Comparison of ENCODE assay signal across 8 mouse cellular contexts in genomic region chr5:121833572-121834240, GRCm38 (mm10). TPM values are rescaled to one million over a fixed set of nuclear protein-coding genes. Genes with fewer than 3 reads are reported as not detected.
DNase-seq lines count a peak whose midpoint lies in the region; ATAC-seq and TF ChIP-seq lines count a peak whose summit lies in the region.

No protein-coding gene starts in this region.

- H3K27me3 ChIP-seq in neural tube, embryonic 11.5 days (ENCODE audit: control insufficient read depth, insufficient read depth, low read length): peaks cover 27% of the 10 kb centered on the region
- no peaks in the 10 kb centered on the region for H3K27me3 ChIP-seq in kidney, adult 2 months (replicated peaks; ENCODE audit: control insufficient read depth, insufficient read depth, low read length)
- peaks cover 6% of the 10 kb centered on the region; the same call in 1 of the 2 replicates for H3K27me3 ChIP-seq in lung, embryonic 15.5 days

- 40% methylated on average over 10 of the region's 10 CpGs for WGBS in neural tube, embryonic 11.5 days
- WGBS in kidney, adult 2 months: 39% methylated on average over 10 of the region's 10 CpGs
- 33% methylated on average over 10 of the region's 10 CpGs for WGBS in lung, embryonic 15.5 days

- no peak for TF ChIP-seq POLR2A in kidney, adult 2 months (IDR thresholded peaks at IDR 0.05; ENCODE audit: low read depth, low read length)

- ATAC-seq in neural tube, embryonic 11.5 days (ENCODE audit: insufficient read depth, low FRiP score, low TSS enrichment): no peak
- ATAC-seq in lung, embryonic 15.5 days (ENCODE audit: borderline replicate concordance, extremely low read depth, low FRiP score, low TSS enrichment): peak; percentile 1; the same call in 1 of the 2 replicates

- no peak overlapping the region for H3K9ac ChIP-seq in neural tube, embryonic 11.5 days (ENCODE audit: low read length)
- H3K9ac ChIP-seq in lung, embryonic 15.5 days: no peak overlapping the region; the same call in 1 of the 2 replicates

- no peaks in the 10 kb centered on the region for H3K36me3 ChIP-seq in neural tube, embryonic 11.5 days (ENCODE audit: control insufficient read depth, insufficient read depth, low read length)
- H3K36me3 ChIP-seq in kidney, adult 2 months (ENCODE audit: control insufficient read depth, insufficient read depth, low read length): no peaks in the 10 kb centered on the region
- no peaks in the 10 kb centered on the region for H3K36me3 ChIP-seq in lung, embryonic 15.5 days

- DNase-seq in neural tube, embryonic 11.5 days (ENCODE audit: low spot score): peak; percentile 45
- no peak for DNase-seq in neural tube, embryonic 10.5 days (ENCODE audit: extremely low spot score, low spot score)
- DNase-seq in heart, adult 18-20 months: peak; percentile 80 to 93
- DNase-seq in kidney, adult 2 months: peak; percentile 93
- DNase-seq in spleen, postnatal 36 days (ENCODE audit: low spot score in 2 of 2): peak; percentile 96 to 97
- DNase-seq in ovary, postnatal 36 days (ENCODE audit: low spot score): no peak
- no peak for DNase-seq in layer of hippocampus, adult 9-11 months

- H3K4me2 ChIP-seq in neural tube, embryonic 11.5 days (ENCODE audit: low read depth): peak overlapping the region; percentile 22; the same call in 1 of the 2 replicates
- peak overlapping the region; percentile 83 for H3K4me2 ChIP-seq in lung, embryonic 15.5 days

- no peak for TF ChIP-seq CTCF in kidney, adult 2 months (conservative IDR thresholded peaks at IDR 0.05; ENCODE audit: insufficient read depth, insufficient read length, low read depth, low read length)

- H3K27ac ChIP-seq in neural tube, embryonic 11.5 days (ENCODE audit: low read depth, low read length): no peak overlapping the region
- peak overlapping the region; percentile 67 for H3K27ac ChIP-seq in kidney, adult 2 months (ENCODE audit: insufficient read depth, low read depth, low read length)
- H3K27ac ChIP-seq in lung, embryonic 15.5 days: peak overlapping the region; percentile 64

- H3K9me3 ChIP-seq in neural tube, embryonic 11.5 days (ENCODE audit: control insufficient read depth, low read length): no peaks in the 10 kb centered on the region
- no peaks in the 10 kb centered on the region for H3K9me3 ChIP-seq in lung, embryonic 15.5 days

- peaks cover 27% of the 10 kb centered on the region for H3K4me1 ChIP-seq in neural tube, embryonic 11.5 days (ENCODE audit: control insufficient read depth, insufficient read depth, low read length)
- peaks cover 9% of the 10 kb centered on the region; the same call in 1 of the 2 replicates for H3K4me1 ChIP-seq in kidney, adult 2 months (ENCODE audit: control insufficient read depth, insufficient read depth, low read length)
- H3K4me1 ChIP-seq in lung, embryonic 15.5 days: peaks cover 58% of the 10 kb centered on the region

- H3K4me3 ChIP-seq in neural tube, embryonic 11.5 days (ENCODE audit: low read depth, low read length): 0 out of 2 replicates have a peak overlapping the region, but pooled peaks have one; percentile 4
- H3K4me3 ChIP-seq in kidney, adult 2 months (ENCODE audit: insufficient read depth, low read depth, low read length): peak overlapping the region; percentile 91
- peak overlapping the region; percentile 87 for H3K4me3 ChIP-seq in lung, embryonic 15.5 days

RNA-seq across cellular contexts. Expression of gene Sh2b3, which starts 3.7 kb away (rescaled TPM):
- polyA plus RNA-seq in neural tube, embryonic 11.5 days (2014; fragmentation: Nextera tagmentation; extraction: Ambion mirVana): 10.2 and 10.5 TPM in 2 replicates
- 10 to 100 TPM; 21.3 to 21.6 TPM for total RNA-seq in heart, adult 18-20 months (2021)
- 19.7 and 20.8 TPM in 2 replicates for polyA plus RNA-seq in kidney, adult 2 months (2012; rRNA removed)
- polyA plus RNA-seq in lung, embryonic 15.5 days (2015; fragmentation: Nextera tagmentation; extraction: Ambion mirVana): 20.5 and 21.2 TPM in 2 replicates

RNA-seq across cellular contexts. Expression of gene Pheta1, which starts 15.1 kb away (rescaled TPM):
- 32.3 and 34.4 TPM in 2 replicates for polyA plus RNA-seq in neural tube, embryonic 11.5 days (2014; fragmentation: Nextera tagmentation; extraction: Ambion mirVana)
- 1 to 10 TPM; 6.4 to 8.3 TPM for total RNA-seq in heart, adult 18-20 months (2021)
- polyA plus RNA-seq in kidney, adult 2 months (2012; rRNA removed): 19.1 and 23.4 TPM in 2 replicates
- 27.2 and 27.5 TPM in 2 replicates for polyA plus RNA-seq in lung, embryonic 15.5 days (2015; fragmentation: Nextera tagmentation; extraction: Ambion mirVana)

Comparison
In these comparisons a context has a peak if more than half of its experiments do, and no peak if none do; other contexts are left out.
1. DNase-seq: peak in neural tube, embryonic 11.5 days (single experiment), heart, adult 18-20 months (2 of 2), kidney, adult 2 months (single experiment) and spleen, postnatal 36 days (2 of 2); none in neural tube, embryonic 10.5 days (single experiment), ovary, postnatal 36 days (single experiment) and layer of hippocampus, adult 9-11 months (single experiment).
2. H3K4me3 ChIP-seq: peak in every context shown above with its lines; median percentile 91 in kidney, adult 2 months; 87 in lung, embryonic 15.5 days; 4 in neural tube, embryonic 11.5 days.